Mouse (Mus musculus) ES-Bruce4 (cell line): ENCODE measurements around the gene Chid1. TPM values are rescaled to one million over a fixed set of nuclear protein-coding genes. Genes with fewer than 3 reads are reported as not detected.

Source experiments
- H3K27ac ChIP-seq: 2 replicates; pipeline ENCODE4 v1.5.1; 2012; ENCODE audit warnings: low read length, inconsistent platforms; ENCODE audit not compliant: insufficient read depth
- H3K27me3 ChIP-seq: 2 replicates; pipeline ENCODE4 v1.6.1; 2012; ENCODE audit warnings: mild to moderate bottlenecking, low read length, inconsistent platforms; ENCODE audit not compliant: control insufficient read depth, poor library complexity, insufficient read depth, severe bottlenecking
- H3K36me3 ChIP-seq: 2 replicates; pipeline ENCODE4 v1.6.1; 2012; ENCODE audit warnings: inconsistent platforms, mild to moderate bottlenecking, low read length, moderate library complexity; ENCODE audit not compliant: control insufficient read depth, poor library complexity, insufficient read depth, severe bottlenecking
- H3K4me1 ChIP-seq: one replicate; pipeline ENCODE4 v1.8.1; 2011; ENCODE audit warnings: low read length; ENCODE audit not compliant: control insufficient read depth, insufficient read depth
- H3K4me3 ChIP-seq: 2 replicates; pipeline ENCODE4 v1.5.1; 2011; ENCODE audit warnings: low read depth, mild to moderate bottlenecking, low read length
- H3K9ac ChIP-seq: 2 replicates; pipeline ENCODE4 v1.6.1; 2012; ENCODE audit warnings: low read depth, mild to moderate bottlenecking, inconsistent platforms; ENCODE audit not compliant: poor library complexity, severe bottlenecking
- H3K9me3 ChIP-seq: replicated peaks from 2 replicates; pipeline ENCODE4 v1.6.1; 2012; ENCODE audit warnings: mild to moderate bottlenecking, low read length, inconsistent platforms; ENCODE audit not compliant: control insufficient read depth, poor library complexity, insufficient read depth, severe bottlenecking
- CTCF ChIP-seq: IDR thresholded peaks from one replicate; pipeline ENCODE4 v1.8.1; 2011; ENCODE audit warnings: low read depth, low read length
- EP300 ChIP-seq: IDR thresholded peaks from 2 replicates; pipeline ENCODE4 v1.6.1; 2011; ENCODE audit warnings: low read depth, low read length; ENCODE audit not compliant: insufficient read depth
- POLR2A ChIP-seq: IDR thresholded peaks from one replicate; pipeline ENCODE4 v1.8.1; 2011; ENCODE audit warnings: low read length; ENCODE audit not compliant: insufficient read depth
- polyA plus RNA-seq: library from polyadenylated mRNA; stranded (reverse); fragments of >200 nt; gene quantifications from 2 replicates; pipeline ENCODE4 v1.2.4, GENCODE M21; 2011; ENCODE audit warnings: low read depth; ENCODE audit not compliant: missing spikeins, insufficient read depth, insufficient read length

Gene Chid1
- polyA plus RNA-seq, 1 experiment = 16.7 TPM

- H3K9me3 ChIP-seq = no peaks in the 10 kb centered on the region
- TF ChIP-seq CTCF (peak; percentile 2), POLR2A (peak; percentile 53), EP300 (no peak)
- H3K9ac ChIP-seq = peak overlapping the region; percentile 67
- H3K4me3 ChIP-seq = peak overlapping the region; percentile 74
- peaks cover 5% of the 10 kb centered on the region for H3K4me1 ChIP-seq
- H3K27ac ChIP-seq = no peak overlapping the region
- no peaks in the 10 kb centered on the region for H3K36me3 ChIP-seq
- no peaks in the 10 kb centered on the region for H3K27me3 ChIP-seq
These were observed 57.9 kb downstream of the Chid1 start for GRCm38 (mm10) chr7:141481498-141482401.

GRCm38 (mm10) chr7:141480842-141481497 lies 58.7 kb downstream of the Chid1 start:
- TF ChIP-seq EP300 (no peak), CTCF (peak; percentile 96)
- Histone ChIP-seq H3K4me3 (peak overlapping the region; percentile 56; the same call in 1 of the 2 replicates), H3K27me3 (no peaks in the 10 kb centered on the region), H3K9ac (no peak overlapping the region), H3K4me1 (peaks cover 5% of the 10 kb centered on the region), H3K27ac (no peak overlapping the region), H3K9me3 (no peaks in the 10 kb centered on the region), H3K36me3 (no peaks in the 10 kb centered on the region)

GRCm38 (mm10) chr7:141478270-141478748 lies 61.3 kb downstream of the Chid1 start:
- no peaks in the 10 kb centered on the region for H3K36me3 ChIP-seq
- H3K9me3 ChIP-seq = no peaks in the 10 kb centered on the region
- H3K9ac ChIP-seq = no peak overlapping the region
- TF ChIP-seq CTCF (no peak), POLR2A (no peak), EP300 (no peak)
- no peak overlapping the region for H3K27ac ChIP-seq
- no peaks in the 10 kb centered on the region for H3K27me3 ChIP-seq
- no peak overlapping the region for H3K4me3 ChIP-seq
- H3K4me1 ChIP-seq = peaks cover 2% of the 10 kb centered on the region

- Histone ChIP-seq H3K4me1 (no peaks in the 10 kb centered on the region), H3K4me3 (no peak overlapping the region), H3K9me3 (no peaks in the 10 kb centered on the region), H3K9ac (no peak overlapping the region), H3K27ac (no peak overlapping the region), H3K36me3 (0 out of 2 replicates have a peak, but pooled peaks cover 1% of the 10 kb centered on the region), H3K27me3 (no peaks in the 10 kb centered on the region)
- TF ChIP-seq CTCF (no peak), POLR2A (no peak), EP300 (no peak)
These were observed 61.9 kb downstream of the Chid1 start for GRCm38 (mm10) chr7:141477578-141478269.

GRCm38 (mm10) chr7:141476981-141477370 lies 62.7 kb downstream of the Chid1 start:
- H3K27me3 ChIP-seq = no peaks in the 10 kb centered on the region
- H3K36me3 ChIP-seq = 0 out of 2 replicates have a peak, but pooled peaks cover 8% of the 10 kb centered on the region
- no peak overlapping the region for H3K9ac ChIP-seq
- H3K4me1 ChIP-seq = no peaks in the 10 kb centered on the region
- H3K27ac ChIP-seq = no peak overlapping the region
- peak overlapping the region; percentile 98; the same call in 1 of the 2 replicates for H3K4me3 ChIP-seq
- TF ChIP-seq EP300 (no peak), CTCF (peak; percentile 13)
- H3K9me3 ChIP-seq = no peaks in the 10 kb centered on the region
